Mouse (Mus musculus) liver, postnatal 0 days (tissue): ENCODE data around the gene Grhl3.

Experiments used
- CTCF ChIP-seq: sonication (generic); IDR thresholded peaks from 2 replicates; pipeline ENCODE4 v1.5.1; 2016; ENCODE audit warnings: antibody characterized with exemption, low read depth
- EP300 ChIP-seq: IDR thresholded peaks from 2 replicates; pipeline ENCODE4 v1.6.1; 2016; ENCODE audit warnings: antibody characterized with exemption, low read depth, mild to moderate bottlenecking

DNA sequence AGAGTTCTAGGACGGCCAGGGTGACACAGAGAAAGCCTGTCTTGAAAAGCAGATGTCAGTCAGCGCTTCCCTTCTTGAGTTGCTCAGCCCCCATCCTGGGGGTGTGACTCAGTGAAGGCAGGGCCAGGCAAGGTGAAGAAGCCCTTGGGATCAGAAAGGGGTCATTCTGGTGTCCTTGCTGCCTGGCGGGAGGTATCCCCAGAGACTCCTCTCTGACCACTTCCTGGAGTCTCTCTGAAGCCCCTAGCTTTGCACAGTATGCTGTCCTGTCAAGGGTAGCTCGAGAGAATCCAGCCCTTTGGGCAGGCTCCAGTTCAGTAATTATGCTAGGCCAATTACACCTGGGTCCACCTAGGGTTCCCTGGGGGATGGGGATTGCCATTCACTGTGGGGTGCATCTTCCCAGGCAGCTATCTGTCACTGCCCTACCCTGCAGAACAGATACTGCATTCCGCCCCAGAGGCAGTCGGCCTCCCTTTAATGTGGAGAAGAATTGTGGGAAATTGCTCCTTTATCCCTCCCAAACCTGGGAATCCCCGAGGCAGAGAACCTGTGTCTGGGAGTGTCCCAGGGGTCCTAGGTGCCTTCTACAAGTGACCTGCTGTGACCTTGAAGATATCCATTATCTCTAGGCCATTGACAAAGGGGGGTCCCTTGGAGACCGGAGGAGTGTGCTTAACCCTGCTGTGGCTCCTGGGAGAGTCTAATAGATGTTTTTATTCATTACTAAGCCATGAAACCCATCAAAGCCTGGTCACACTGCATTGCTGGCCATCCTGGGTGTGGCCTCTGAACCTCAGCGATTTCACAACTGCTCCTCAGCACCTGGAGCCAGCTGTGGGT is 41.4 kb downstream of the Grhl3 start:
- no peak for TF ChIP-seq CTCF
- TF ChIP-seq EP300 = no peak
